Mouse (Mus musculus) bone marrow macrophage, adult 2 months (primary cell): ENCODE data around the gene Ctxn2.

Experiments used
- CTCF ChIP-seq: IDR thresholded peaks from 2 replicates; pipeline ENCODE4 v1.5.1; 2012; ENCODE audit warnings: low read depth, mild to moderate bottlenecking, low read length, moderate library complexity
- POLR2A ChIP-seq: IDR thresholded peaks from 2 replicates; pipeline ENCODE4 v1.6.1; 2012; ENCODE audit warnings: mild to moderate bottlenecking, low read depth, low read length, borderline replicate concordance

DNA sequence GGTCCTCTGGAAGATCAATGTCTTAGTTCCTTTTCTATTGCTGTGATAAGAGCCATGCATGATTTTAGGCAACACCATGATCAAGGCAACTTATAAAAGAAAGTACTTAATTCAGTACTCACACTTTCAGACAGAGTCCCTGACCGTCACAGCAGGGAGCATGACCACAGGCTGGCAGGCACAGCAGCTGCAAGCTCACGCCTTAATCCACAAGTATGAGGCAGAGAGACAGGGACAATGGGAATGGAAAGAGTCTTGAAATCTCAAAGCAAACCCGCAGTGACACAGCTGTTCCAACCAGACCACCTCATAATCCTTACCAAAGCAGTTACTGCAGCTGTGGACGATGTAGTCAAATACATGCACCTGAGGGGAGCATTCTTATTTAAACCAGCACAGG, 2.4 kb upstream of the Ctxn2 start:
- TF ChIP-seq POLR2A: no peak
- no peak for TF ChIP-seq CTCF
